Mouse (Mus musculus) stomach, postnatal 0 days (tissue): ENCODE results near the gene Naa38. TPM values are rescaled to one million over a fixed set of nuclear protein-coding genes. Genes with fewer than 3 reads are reported as not detected.

Experiments used
- ATAC-seq: fragments of 200-750 bp; cut with Nextera tagmentation; 2 replicates; pipeline ENCODE4 v1.8.0; 2017; ENCODE audit not compliant: low FRiP score, low TSS enrichment
- DNase-seq: peaks from one replicate; pipeline ENCODE4 v3.0.0-alpha.2; 2016; ENCODE audit warnings: low spot score
- H3K27ac ChIP-seq: fragments of 300-500 bp; sonication (generic); replicated peaks from 2 replicates; pipeline ENCODE4 v1.5.1; 2014; ENCODE audit warnings: mild to moderate bottlenecking, control low read depth
- H3K27me3 ChIP-seq: fragments of 300-500 bp; sonication (generic); 2 replicates; pipeline ENCODE4 v1.6.1; 2014; ENCODE audit warnings: low read length; ENCODE audit not compliant: control insufficient read depth, insufficient read depth
- H3K36me3 ChIP-seq: fragments of 300-500 bp; sonication (generic); 2 replicates; pipeline ENCODE4 v1.6.1; 2014; ENCODE audit warnings: low read length, mixed read lengths; ENCODE audit not compliant: control insufficient read depth, insufficient read depth
- H3K4me1 ChIP-seq: fragments of 300-500 bp; sonication (generic); replicated peaks from 2 replicates; pipeline ENCODE4 v1.6.1; 2014; ENCODE audit warnings: antibody characterized with exemption; ENCODE audit not compliant: control insufficient read depth, insufficient read depth
- H3K4me2 ChIP-seq: fragments of 300-500 bp; sonication (generic); replicated peaks from 2 replicates; pipeline ENCODE4 v1.6.1; 2014; ENCODE audit warnings: low read depth, mild to moderate bottlenecking, control low read depth, moderate library complexity
- H3K4me3 ChIP-seq: fragments of 300-500 bp; sonication (generic); 2 replicates; pipeline ENCODE4 v1.5.1; 2014; ENCODE audit warnings: low read depth, low read length, control low read depth
- H3K9ac ChIP-seq: fragments of 300-500 bp; sonication (generic); 2 replicates; pipeline ENCODE4 v1.6.1; 2014; ENCODE audit warnings: mild to moderate bottlenecking, low read length, control low read depth, mixed read lengths
- H3K9me3 ChIP-seq: fragments of 300-500 bp; sonication (generic); 2 replicates; pipeline ENCODE4 v1.6.1; 2016; ENCODE audit warnings: low read length; ENCODE audit not compliant: control insufficient read depth
- CTCF ChIP-seq: IDR thresholded peaks from 2 replicates; pipeline ENCODE4 v1.5.1; 2016; ENCODE audit warnings: antibody characterized with exemption, low read depth, mild to moderate bottlenecking, moderate library complexity
- EP300 ChIP-seq: optimal IDR thresholded peaks from 2 replicates; pipeline ENCODE3; 2016; ENCODE audit warnings: antibody characterized with exemption
- WGBS: fragments of 180-500 bp; shearing (Covaris S2); extraction: QIAGEN DNeasy Blood & Tissue Kit; methylation state at CpG from one replicate; pipeline ENCODE4 v1.1.7; 2014; 5-methylcytosine and 5-hydroxymethylcytosine counted together
- polyA plus RNA-seq: library from polyadenylated mRNA; unstranded; fragments of >200 nt; fragmentation: Nextera tagmentation; extraction: Ambion mirVana; gene quantifications from 2 replicates; pipeline ENCODE4 v1.2.1, GENCODE M21; 2015

The Naa38 gene
- polyA plus RNA-seq, 1 experiment from 2014 or later, result 170 TPM

- Histone ChIP-seq H3K4me1 (no peaks in the 10 kb centered on the region), H3K9ac (no peak overlapping the region), H3K4me2 (no peak overlapping the region), H3K27me3 (no peaks in the 10 kb centered on the region), H3K27ac (no peak overlapping the region), H3K4me3 (no peak overlapping the region), H3K9me3 (no peaks in the 10 kb centered on the region), H3K36me3 (no peaks in the 10 kb centered on the region; the same call in 1 of the 2 replicates)
- ATAC-seq (no peak), DNase-seq (no peak)
- TF ChIP-seq EP300 (no peak), CTCF (no peak)
- WGBS, result 82% methylated on average over 3 of the region's 3 CpGs
These were observed 15.7 kb upstream of the Naa38 start for GRCm38 (mm10) chr11:69379600-69379999.

GRCm38 (mm10) chr11:69381356-69381755 is 13.9 kb upstream of the Naa38 start:
- no peaks in the 10 kb centered on the region; the same call in 1 of the 2 replicates for H3K36me3 ChIP-seq
- ATAC-seq (no peak), DNase-seq (no peak)
- no peak overlapping the region for H3K4me3 ChIP-seq
- no peak overlapping the region for H3K9ac ChIP-seq
- H3K9me3 ChIP-seq, result no peaks in the 10 kb centered on the region
- TF ChIP-seq CTCF (no peak), EP300 (no peak)
- 78% methylated on average over 6 of the region's 6 CpGs for WGBS
- no peaks in the 10 kb centered on the region for H3K27me3 ChIP-seq
- no peaks in the 10 kb centered on the region for H3K4me1 ChIP-seq
- H3K4me2 ChIP-seq, result no peak overlapping the region
- no peak overlapping the region for H3K27ac ChIP-seq

GRCm38 (mm10) chr11:69382478-69383105 is 12.7 kb upstream of the Naa38 start:
- Histone ChIP-seq H3K4me3 (no peak overlapping the region), H3K27ac (no peak overlapping the region), H3K9me3 (no peaks in the 10 kb centered on the region), H3K4me1 (no peaks in the 10 kb centered on the region), H3K27me3 (no peaks in the 10 kb centered on the region), H3K4me2 (no peak overlapping the region), H3K36me3 (no peaks in the 10 kb centered on the region; the same call in 1 of the 2 replicates), H3K9ac (no peak overlapping the region)
- ATAC-seq, result 0 out of 2 replicates have a peak, but pooled peaks have one; percentile 23
- DNase-seq, result no peak
- 62% methylated on average over 10 of the region's 10 CpGs for WGBS
- TF ChIP-seq EP300 (no peak), CTCF (no peak)

- no peaks in the 10 kb centered on the region for H3K9me3 ChIP-seq
- no peak overlapping the region for H3K9ac ChIP-seq
- H3K27me3 ChIP-seq, result no peaks in the 10 kb centered on the region
- no peak overlapping the region for H3K4me3 ChIP-seq
- WGBS, result 82% methylated on average over 6 of the region's 6 CpGs
- no peaks in the 10 kb centered on the region for H3K4me1 ChIP-seq
- H3K36me3 ChIP-seq, result no peaks in the 10 kb centered on the region
- no peak overlapping the region for H3K4me2 ChIP-seq
- no peak for DNase-seq
- no peak for ATAC-seq
- H3K27ac ChIP-seq, result no peak overlapping the region
- no peak for TF ChIP-seq CTCF
- no peak for TF ChIP-seq EP300
These were observed 10.3 kb upstream of the Naa38 start for GRCm38 (mm10) chr11:69384979-69385378.

- WGBS, result 71% methylated on average over 7 of the region's 7 CpGs
- TF ChIP-seq EP300, result no peak
- peak; percentile 33; the same call in 1 of the 2 replicates for TF ChIP-seq CTCF
These were observed 8.5 kb upstream of the Naa38 start for GRCm38 (mm10) chr11:69386758-69387157.

GRCm38 (mm10) chr11:69388680-69389079 is 6.6 kb upstream of the Naa38 start:
- Histone ChIP-seq H3K9ac (no peak overlapping the region), H3K4me3 (no peak overlapping the region), H3K9me3 (no peaks in the 10 kb centered on the region), H3K4me1 (no peaks in the 10 kb centered on the region), H3K36me3 (no peaks in the 10 kb centered on the region), H3K27ac (no peak overlapping the region), H3K4me2 (no peak overlapping the region), H3K27me3 (no peaks in the 10 kb centered on the region)
- DNase-seq (no peak), ATAC-seq (no peak)
- WGBS, result 95% methylated on average over 4 of the region's 4 CpGs
- TF ChIP-seq CTCF, result peak; percentile 14; the same call in 1 of the 2 replicates
- TF ChIP-seq EP300, result no peak

More at GRCm38 (mm10) chr11:69386758-69387157, 8.5 kb upstream of the Naa38 start:
- no peak for DNase-seq
- no peak overlapping the region for H3K4me2 ChIP-seq
- H3K9me3 ChIP-seq, result no peaks in the 10 kb centered on the region
- no peaks in the 10 kb centered on the region for H3K36me3 ChIP-seq
- H3K27ac ChIP-seq, result no peak overlapping the region
- no peak overlapping the region for H3K9ac ChIP-seq
- no peak overlapping the region for H3K4me3 ChIP-seq
- H3K4me1 ChIP-seq, result no peaks in the 10 kb centered on the region
- no peak for ATAC-seq
- no peaks in the 10 kb centered on the region for H3K27me3 ChIP-seq
